Mouse (Mus musculus) Patski (cell line): ENCODE results near the gene Cntn2. TPM values are rescaled to one million over a fixed set of nuclear protein-coding genes. Genes with fewer than 3 reads are reported as not detected.

Source experiments
- ATAC-seq: fragments of 100-300 bp; one replicate; pipeline ENCODE4 v1.8.0; 2021
- CTCF ChIA-PET: fragments of 350-600 bp; sonication (Branson Sonifier 250); formaldehyde crosslinking; loops from one replicate; lab custom pipeline; 2022; ENCODE audit warnings: inconsistent platforms; lab: Charles Lee
- POLR2A ChIA-PET: fragments of 350-600 bp; sonication (Branson Sonifier 250); formaldehyde crosslinking; loops from one replicate; lab custom pipeline; 2022; ENCODE audit warnings: antibody characterized with exemption, inconsistent platforms; lab: Charles Lee
- DNase-seq: peaks from one replicate; pipeline ENCODE4 v3.0.0-alpha.2; 2011; ENCODE audit warnings: low read depth, low spot score
- H3K27me3 ChIP-seq: fragments of 371-371 bp; one replicate; pipeline ENCODE4 v1.5.1; 2021
- CTCF ChIP-seq: fragments of 100-300 bp; IDR thresholded peaks from one replicate; pipeline ENCODE4 v1.5.1; 2021
- in situ Hi-C: fragments of 300-500 bp; cut with MboI; formaldehyde crosslinking; loops from 3 replicates; pipeline ENCODE4 v1.11.1; 2018; ENCODE audit warnings: low pct_unique_long_range_greater_than_20kb, mixed read lengths
- polyA plus RNA-seq: library from polyadenylated mRNA; unstranded; gene quantifications from one replicate; pipeline ENCODE4 v1.2.3, GENCODE M21; 2021

Gene Cntn2
- 0.17 TPM for polyA plus RNA-seq

- POLR2A ChIA-PET: no interaction called here
- ATAC-seq (no peak), DNase-seq (no peak)
- CTCF ChIA-PET: no interaction called here
- in situ Hi-C loops: no loop called here
- peaks cover 19% of the 10 kb centered on the region for H3K27me3 ChIP-seq
- TF ChIP-seq CTCF: no peak
Observed at GRCm38 (mm10) chr1:132542762-132543306, at the start of gene Cntn2. Gene Cntn2, minus strand, starts transcription at chr1:132543256.

DNA sequence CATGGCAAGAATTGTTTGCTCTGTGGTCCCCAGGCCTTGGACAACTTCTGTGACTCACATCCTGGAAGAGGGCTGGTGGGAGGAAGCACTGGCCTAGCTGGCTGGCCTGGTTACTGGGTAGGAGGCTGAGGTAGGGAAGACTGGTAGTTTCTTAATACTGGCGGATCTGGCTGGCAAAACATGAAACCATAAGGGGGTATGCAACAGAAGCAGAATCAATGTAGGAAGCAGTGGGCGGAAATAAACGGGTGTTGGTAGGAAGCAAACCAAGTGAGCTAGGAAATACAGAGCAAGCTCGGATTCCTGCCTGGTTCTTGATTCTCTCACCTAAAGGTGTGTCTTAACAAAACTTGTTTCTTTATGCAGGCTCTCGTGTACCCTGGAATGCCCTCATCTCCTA, 49.1 kb upstream of the Cntn2 start:
- in situ Hi-C loops: loop anchor here (5.0 to 10.0 kb wide), 2 partner anchors 65 to 227 kb away; no protein-coding TSS in a partner anchor
- no peak for TF ChIP-seq CTCF
- H3K27me3 ChIP-seq: peaks cover 19% of the 10 kb centered on the region
- no peak for DNase-seq
- ChIA-PET POLR2A (no interaction called here), CTCF (interaction anchor here (0.6 to 8.3 kb wide), 6 partner anchors 9 to 440 kb away, joined by 3 to 68 read pairs (median 4); no protein-coding TSS in a partner anchor)
- no peak for ATAC-seq

GRCm38 (mm10) chr1:132591399-132591930, 48.4 kb upstream of the Cntn2 start:
- ATAC-seq: no peak
- CTCF ChIA-PET: interaction anchor here (1.3 to 8.3 kb wide), 6 partner anchors 8 to 71 kb away, joined by 3 to 68 read pairs (median 4); no protein-coding TSS in a partner anchor
- POLR2A ChIA-PET: no interaction called here
- peaks cover 13% of the 10 kb centered on the region for H3K27me3 ChIP-seq
- in situ Hi-C loops: loop anchor here (5.0 to 10.0 kb wide), 2 partner anchors 64 to 227 kb away; no protein-coding TSS in a partner anchor
- TF ChIP-seq CTCF: no peak
- DNase-seq: no peak

DNA sequence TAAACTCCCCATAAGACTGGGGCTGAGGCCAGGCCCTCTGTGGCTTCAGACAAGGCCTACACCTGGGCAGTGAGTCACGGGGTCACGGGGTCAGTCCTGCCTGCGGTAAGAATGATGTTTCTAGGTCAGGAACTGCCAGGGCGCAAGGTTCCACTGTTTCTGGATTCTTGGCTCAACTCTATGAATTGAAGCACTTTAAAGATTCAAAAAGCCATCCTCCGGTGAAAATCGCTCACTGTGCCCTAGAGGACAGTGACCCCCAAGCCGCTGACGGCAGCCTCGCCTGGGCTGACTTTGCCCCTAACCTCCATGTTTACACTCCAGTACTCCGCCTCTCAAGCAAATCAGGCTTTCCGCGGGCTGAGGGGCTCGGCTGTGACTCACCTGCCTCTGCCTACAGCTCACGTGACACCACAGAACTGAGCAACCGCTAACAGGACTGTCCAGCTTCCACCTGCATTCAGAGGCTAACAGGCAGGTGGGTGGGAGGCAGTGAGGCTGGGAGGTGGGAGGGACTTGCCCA, 43.7 kb upstream of the Cntn2 start:
- H3K27me3 ChIP-seq: no peaks in the 10 kb centered on the region
- DNase-seq (no peak), ATAC-seq (no peak)
- CTCF ChIA-PET: no interaction called here
- no peak for TF ChIP-seq CTCF
- POLR2A ChIA-PET: no interaction called here
- in situ Hi-C loops: no loop called here

GRCm38 (mm10) chr1:132585376-132585775, 42.3 kb upstream of the Cntn2 start:
- POLR2A ChIA-PET: no interaction called here
- no peak for DNase-seq
- ATAC-seq: no peak
- CTCF ChIA-PET: interaction anchor here (0.7 to 1.0 kb wide), 2 partner anchors 10 to 60 kb away, joined by 3 read pairs; no protein-coding TSS in a partner anchor
- no peak for TF ChIP-seq CTCF
- in situ Hi-C loops: no loop called here
- no peaks in the 10 kb centered on the region for H3K27me3 ChIP-seq

- no peak for TF ChIP-seq CTCF
- ATAC-seq (no peak), DNase-seq (no peak)
- no peaks in the 10 kb centered on the region for H3K27me3 ChIP-seq
- ChIA-PET CTCF (interaction anchor here (1.5 kb wide), 1 partner anchor 9 kb away, joined by 3 read pairs; no protein-coding TSS in a partner anchor), POLR2A (interaction anchor here (0.6 kb wide), 1 partner anchor 24 kb away, joined by 3 read pairs; no protein-coding TSS in a partner anchor)
- in situ Hi-C loops: no loop called here
Observed at GRCm38 (mm10) chr1:132582998-132583604, 40.0 kb upstream of the Cntn2 start.

- POLR2A ChIA-PET: interaction anchor here (0.6 kb wide), 2 partner anchors 25 to 173 kb away, joined by 3 read pairs; no protein-coding TSS in a partner anchor
- CTCF ChIA-PET: interaction anchor here (1.2 to 1.5 kb wide), 3 partner anchors 10 to 56 kb away, joined by 3 to 5 read pairs (median 4); no protein-coding TSS in a partner anchor
- no peaks in the 10 kb centered on the region for H3K27me3 ChIP-seq
- DNase-seq (peak; percentile 89), ATAC-seq (peak; percentile 42)
- no peak for TF ChIP-seq CTCF
- in situ Hi-C loops: no loop called here
Observed at GRCm38 (mm10) chr1:132581845-132582839, 39.1 kb upstream of the Cntn2 start.

DNA sequence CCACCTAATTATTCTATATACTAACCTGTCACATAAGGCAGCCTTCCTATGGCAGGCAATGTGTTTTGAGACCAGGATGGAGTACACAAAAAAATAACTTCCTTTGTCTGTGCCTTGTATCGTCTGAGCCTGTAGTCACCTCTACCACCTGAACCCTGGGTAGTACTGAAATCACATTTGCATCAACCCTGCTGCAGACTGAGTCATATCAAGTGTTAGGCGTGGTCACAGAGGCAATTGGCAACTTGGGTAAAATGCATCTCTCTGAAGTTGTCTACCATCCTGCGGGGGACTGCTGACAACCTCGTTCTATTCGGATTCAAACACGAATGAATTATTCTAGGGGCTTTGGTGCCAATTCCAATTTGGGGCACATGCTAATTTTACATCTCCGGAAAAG, 37.0 kb upstream of the Cntn2 start:
- ATAC-seq: no peak
- CTCF ChIA-PET: no interaction called here
- DNase-seq: no peak
- in situ Hi-C loops: no loop called here
- H3K27me3 ChIP-seq: no peaks in the 10 kb centered on the region
- no peak for TF ChIP-seq CTCF
- POLR2A ChIA-PET: no interaction called here

DNA sequence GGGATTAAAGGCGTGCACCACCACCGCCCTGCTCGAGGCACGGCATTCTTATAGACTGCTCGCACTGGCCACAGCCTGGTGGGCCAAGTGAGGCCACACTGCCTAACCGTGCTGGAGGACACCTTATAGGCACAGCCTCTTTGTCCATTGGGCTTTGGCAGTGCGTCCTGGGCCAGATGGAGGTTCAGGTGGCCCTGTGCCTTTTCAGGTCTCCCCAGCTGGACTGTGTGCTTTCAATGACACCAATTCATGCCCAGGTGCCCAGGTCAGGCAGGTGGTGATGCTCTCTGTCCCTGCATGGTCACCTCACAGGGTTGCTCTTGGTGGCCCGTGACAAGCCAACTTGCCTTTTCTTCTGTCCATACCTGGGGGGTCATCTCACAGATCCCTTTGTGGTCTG, 33.8 kb upstream of the Cntn2 start:
- CTCF ChIA-PET: no interaction called here
- no peak for ATAC-seq
- POLR2A ChIA-PET: no interaction called here
- DNase-seq: no peak
- TF ChIP-seq CTCF: no peak
- H3K27me3 ChIP-seq: peaks cover 16% of the 10 kb centered on the region
- in situ Hi-C loops: no loop called here

GRCm38 (mm10) chr1:132572851-132573250, 29.8 kb upstream of the Cntn2 start:
- CTCF ChIA-PET: no interaction called here
- DNase-seq (no peak), ATAC-seq (no peak)
- POLR2A ChIA-PET: no interaction called here
- peaks cover 20% of the 10 kb centered on the region for H3K27me3 ChIP-seq
- no peak for TF ChIP-seq CTCF
- in situ Hi-C loops: no loop called here
